Mouse (Mus musculus) forebrain, embryonic 15.5 days (tissue): ENCODE data around the gene Smarcd3. TPM values are rescaled to one million over a fixed set of nuclear protein-coding genes. Genes with fewer than 3 reads are reported as not detected.
A peak's percentile ranks its signal among the peaks of the same experiment; 100 is the strongest.

Experiments used
- ATAC-seq: fragments of 200-750 bp; cut with Nextera tagmentation; replicated peaks from 2 replicates; pipeline ENCODE4 v1.8.0; 2017; ENCODE audit warnings: mild to moderate bottlenecking, moderate TSS enrichment, moderate library complexity
- H3K27ac ChIP-seq: fragments of 300-500 bp; sonication (generic); replicated peaks from 2 replicates; pipeline ENCODE4 v1.5.1; 2015; ENCODE audit warnings: mild to moderate bottlenecking, inconsistent platforms
- H3K27me3 ChIP-seq: fragments of 300-500 bp; sonication (generic); 2 replicates; pipeline ENCODE4 v1.6.1; 2015; ENCODE audit warnings: inconsistent platforms
- H3K36me3 ChIP-seq: fragments of 300-500 bp; sonication (generic); 2 replicates; pipeline ENCODE4 v1.6.1; 2015; ENCODE audit warnings: mild to moderate bottlenecking, inconsistent platforms
- H3K4me1 ChIP-seq: fragments of 300-500 bp; sonication (generic); 2 replicates; pipeline ENCODE4 v1.6.1; 2015; ENCODE audit warnings: inconsistent platforms
- H3K4me2 ChIP-seq: fragments of 300-500 bp; sonication (generic); replicated peaks from 2 replicates; pipeline ENCODE4 v1.6.1; 2015; ENCODE audit warnings: mild to moderate bottlenecking, inconsistent platforms
- H3K4me3 ChIP-seq: fragments of 300-500 bp; sonication (generic); 2 replicates; pipeline ENCODE4 v1.5.1; 2015; ENCODE audit warnings: mild to moderate bottlenecking, inconsistent platforms
- H3K9ac ChIP-seq: fragments of 300-500 bp; sonication (generic); replicated peaks from 2 replicates; pipeline ENCODE4 v1.6.1; 2015; ENCODE audit warnings: mild to moderate bottlenecking, inconsistent platforms
- H3K9me3 ChIP-seq: fragments of 300-500 bp; sonication (generic); 2 replicates; pipeline ENCODE4 v1.6.1; 2016; ENCODE audit warnings: inconsistent platforms
- WGBS: fragments of 180-500 bp; shearing (Covaris S2); methylation state at CpG from one replicate; pipeline ENCODE4 v1.1.7; 2015; ENCODE audit warnings: mixed read lengths; 5-methylcytosine and 5-hydroxymethylcytosine counted together
- polyA plus RNA-seq: library from polyadenylated mRNA; unstranded; fragments of >200 nt; fragmentation: Nextera tagmentation; extraction: Ambion mirVana; gene quantifications from 2 replicates; pipeline ENCODE4 v1.2.1, GENCODE M21; 2015

The Smarcd3 gene
- polyA plus RNA-seq, 1 experiment from 2014 or later = 176 TPM

GRCm38 (mm10) chr5:24639081-24639480 is 14.9 kb upstream of the Smarcd3 start:
- Histone ChIP-seq H3K9ac (no peak overlapping the region), H3K27ac (peak overlapping the region; percentile 43; the same call in 1 of the 2 replicates)
- ATAC-seq = peak; percentile 61

GRCm38 (mm10) chr5:24638131-24638530 is 13.9 kb upstream of the Smarcd3 start:
- H3K4me2 ChIP-seq = no peak overlapping the region
- H3K36me3 ChIP-seq = no peaks in the 10 kb centered on the region
- no peak overlapping the region for H3K27ac ChIP-seq
- H3K9ac ChIP-seq = no peak overlapping the region
- ATAC-seq = no peak
- H3K4me3 ChIP-seq = no peak overlapping the region
- H3K9me3 ChIP-seq = no peaks in the 10 kb centered on the region
- no peaks in the 10 kb centered on the region for H3K27me3 ChIP-seq
- WGBS = 75% methylated on average over 6 of the region's 6 CpGs
- H3K4me1 ChIP-seq = peaks cover 12% of the 10 kb centered on the region

More at GRCm38 (mm10) chr5:24639081-24639480, 14.9 kb upstream of the Smarcd3 start:
- H3K4me3 ChIP-seq = no peak overlapping the region
- no peaks in the 10 kb centered on the region for H3K36me3 ChIP-seq
- H3K27me3 ChIP-seq = no peaks in the 10 kb centered on the region
- no peaks in the 10 kb centered on the region for H3K9me3 ChIP-seq
- 63% methylated on average over 6 of the region's 6 CpGs for WGBS
- H3K4me1 ChIP-seq = peaks cover 12% of the 10 kb centered on the region
- H3K4me2 ChIP-seq = no peak overlapping the region

GRCm38 (mm10) chr5:24636987-24637386 is 12.8 kb upstream of the Smarcd3 start:
- WGBS = 78% methylated on average over 4 of the region's 4 CpGs
- ATAC-seq = no peak

GRCm38 (mm10) chr5:24635526-24636141 is 11.4 kb upstream of the Smarcd3 start:
- H3K4me3 ChIP-seq = no peak overlapping the region
- H3K4me2 ChIP-seq = no peak overlapping the region
- no peaks in the 10 kb centered on the region for H3K36me3 ChIP-seq
- H3K27me3 ChIP-seq = no peaks in the 10 kb centered on the region
- H3K9me3 ChIP-seq = no peaks in the 10 kb centered on the region
- H3K9ac ChIP-seq = no peak overlapping the region
- no peak overlapping the region for H3K27ac ChIP-seq
- 36% methylated on average over 6 of the region's 6 CpGs for WGBS
- H3K4me1 ChIP-seq = peaks cover 12% of the 10 kb centered on the region
- peak; percentile 67 for ATAC-seq

More at GRCm38 (mm10) chr5:24636987-24637386, 12.8 kb upstream of the Smarcd3 start:
- Histone ChIP-seq H3K4me2 (no peak overlapping the region), H3K4me3 (no peak overlapping the region), H3K4me1 (peaks cover 12% of the 10 kb centered on the region), H3K9ac (no peak overlapping the region), H3K36me3 (no peaks in the 10 kb centered on the region), H3K27ac (no peak overlapping the region), H3K27me3 (no peaks in the 10 kb centered on the region), H3K9me3 (no peaks in the 10 kb centered on the region)

GRCm38 (mm10) chr5:24635093-24635492 is 10.9 kb upstream of the Smarcd3 start:
- Histone ChIP-seq H3K4me2 (no peak overlapping the region), H3K36me3 (no peaks in the 10 kb centered on the region), H3K9me3 (no peaks in the 10 kb centered on the region), H3K9ac (no peak overlapping the region), H3K27me3 (no peaks in the 10 kb centered on the region), H3K27ac (no peak overlapping the region), H3K4me3 (no peak overlapping the region), H3K4me1 (peaks cover 12% of the 10 kb centered on the region)
- ATAC-seq = no peak
- WGBS = 55% methylated on average over 1 of the region's 1 CpGs

GRCm38 (mm10) chr5:24629712-24630111 is 5.5 kb upstream of the Smarcd3 start:
- H3K4me1 ChIP-seq = peaks cover 4% of the 10 kb centered on the region
- H3K4me3 ChIP-seq = no peak overlapping the region
- ATAC-seq = no peak
- no peak overlapping the region for H3K4me2 ChIP-seq
- no peak overlapping the region for H3K9ac ChIP-seq
- H3K36me3 ChIP-seq = no peaks in the 10 kb centered on the region
- H3K27me3 ChIP-seq = no peaks in the 10 kb centered on the region
- 59% methylated on average over 3 of the region's 3 CpGs for WGBS
- no peaks in the 10 kb centered on the region for H3K9me3 ChIP-seq
- H3K27ac ChIP-seq = no peak overlapping the region

GRCm38 (mm10) chr5:24624822-24625120 is 560 bp upstream of the Smarcd3 start:
- H3K4me3 ChIP-seq = peak overlapping the region; percentile 61; the same call in 1 of the 2 replicates
- peak overlapping the region; percentile 86; the same call in 1 of the 2 replicates for H3K27ac ChIP-seq
- H3K9ac ChIP-seq = peak overlapping the region; percentile 71; the same call in 1 of the 2 replicates
- H3K4me2 ChIP-seq = peak overlapping the region; percentile 59
- H3K4me1 ChIP-seq = peaks cover 52% of the 10 kb centered on the region
- no peaks in the 10 kb centered on the region for H3K36me3 ChIP-seq
- WGBS = 36% methylated on average over 4 of the region's 4 CpGs
- no peaks in the 10 kb centered on the region for H3K27me3 ChIP-seq
- no peaks in the 10 kb centered on the region for H3K9me3 ChIP-seq
- no peak for ATAC-seq

- no peaks in the 10 kb centered on the region for H3K27me3 ChIP-seq
- peak overlapping the region; percentile 71 for H3K9ac ChIP-seq
- H3K27ac ChIP-seq = peak overlapping the region; percentile 86
- ATAC-seq = peak; percentile 57
- peak overlapping the region; percentile 59 for H3K4me2 ChIP-seq
- peak overlapping the region; percentile 61 for H3K4me3 ChIP-seq
- WGBS = 39% methylated on average over 8 of the region's 8 CpGs
- no peaks in the 10 kb centered on the region for H3K36me3 ChIP-seq
- peaks cover 52% of the 10 kb centered on the region for H3K4me1 ChIP-seq
- H3K9me3 ChIP-seq = no peaks in the 10 kb centered on the region
Observed at GRCm38 (mm10) chr5:24623041-24623985, 898 bp downstream of the Smarcd3 start.

GRCm38 (mm10) chr5:24622386-24623040 is 1.7 kb downstream of the Smarcd3 start:
- no peak for ATAC-seq
- H3K9me3 ChIP-seq = no peaks in the 10 kb centered on the region
- peak overlapping the region; percentile 86 for H3K27ac ChIP-seq
- H3K4me2 ChIP-seq = 0 out of 2 replicates have a peak overlapping the region, but pooled peaks have one; percentile 59
- H3K36me3 ChIP-seq = no peaks in the 10 kb centered on the region
- peaks cover 52% of the 10 kb centered on the region for H3K4me1 ChIP-seq
- H3K4me3 ChIP-seq = no peak overlapping the region
- 71% methylated on average over 7 of the region's 7 CpGs for WGBS
- H3K27me3 ChIP-seq = no peaks in the 10 kb centered on the region
- no peak overlapping the region for H3K9ac ChIP-seq

- Histone ChIP-seq H3K4me3 (no peak overlapping the region), H3K4me1 (peaks cover 52% of the 10 kb centered on the region), H3K27ac (peak overlapping the region; percentile 9), H3K27me3 (no peaks in the 10 kb centered on the region), H3K36me3 (no peaks in the 10 kb centered on the region), H3K9ac (0 out of 2 replicates have a peak overlapping the region, but pooled peaks have one; percentile 17), H3K4me2 (no peak overlapping the region), H3K9me3 (no peaks in the 10 kb centered on the region)
- 70% methylated on average over 8 of the region's 8 CpGs for WGBS
- ATAC-seq = no peak
Observed at GRCm38 (mm10) chr5:24620626-24621025, 3.6 kb downstream of the Smarcd3 start.

GRCm38 (mm10) chr5:24620116-24620515 is 4.1 kb downstream of the Smarcd3 start:
- H3K36me3 ChIP-seq = no peaks in the 10 kb centered on the region
- 65% methylated on average over 8 of the region's 8 CpGs for WGBS
- no peaks in the 10 kb centered on the region for H3K9me3 ChIP-seq
- H3K9ac ChIP-seq = no peak overlapping the region
- no peak for ATAC-seq
- H3K4me3 ChIP-seq = no peak overlapping the region
- peak overlapping the region; percentile 9; the same call in 1 of the 2 replicates for H3K27ac ChIP-seq
- H3K4me1 ChIP-seq = peaks cover 52% of the 10 kb centered on the region
- H3K4me2 ChIP-seq = no peak overlapping the region
- no peaks in the 10 kb centered on the region for H3K27me3 ChIP-seq

- H3K4me2 ChIP-seq = no peak overlapping the region
- ATAC-seq = no peak
Observed at GRCm38 (mm10) chr5:24618921-24619320, 5.3 kb downstream of the Smarcd3 start.

More at GRCm38 (mm10) chr5:24618921-24619320, 5.3 kb downstream of the Smarcd3 start:
- WGBS = 70% methylated on average over 3 of the region's 3 CpGs
- Histone ChIP-seq H3K27me3 (no peaks in the 10 kb centered on the region), H3K27ac (no peak overlapping the region), H3K36me3 (no peaks in the 10 kb centered on the region), H3K4me1 (peaks cover 42% of the 10 kb centered on the region), H3K4me3 (no peak overlapping the region), H3K9me3 (no peaks in the 10 kb centered on the region), H3K9ac (no peak overlapping the region)
